Mouse (Mus musculus) CH12.LX (cell line): ENCODE data around the gene Endou.

Experiments
- BHLHE40 ChIP-seq: IDR thresholded peaks from 2 replicates; pipeline ENCODE4 v1.6.1; 2011; ENCODE audit warnings: mild to moderate bottlenecking, low read depth, low read length, improper control_type of control experiment
- CTCF ChIP-seq, 2 experiments: IDR thresholded peaks in 1 of 2; conservative IDR thresholded peaks in 1 of 2; 2 replicates each; pipeline ENCODE4 v1.5.1; 2011 to 2012; ENCODE audit warnings: low read depth in 2 of 2, low read length in 2 of 2, improper control_type of control experiment in 1 of 2, inconsistent platforms in 1 of 2, mild to moderate bottlenecking in 1 of 2, moderate library complexity in 1 of 2
- E2F4 ChIP-seq: IDR thresholded peaks from 2 replicates; pipeline ENCODE4 v1.6.1; 2011; ENCODE audit warnings: low read depth, low read length, improper control_type of control experiment; ENCODE audit not compliant: insufficient replicate concordance
- EP300 ChIP-seq: IDR thresholded peaks from 2 replicates; pipeline ENCODE4 v1.6.1; 2011; ENCODE audit warnings: low read length, improper control_type of control experiment
- NRF1 ChIP-seq: IDR thresholded peaks from 2 replicates; pipeline ENCODE4 v1.6.1; 2014; ENCODE audit warnings: low read depth, mild to moderate bottlenecking, inconsistent platforms, low read length, improper control_type of control experiment, moderate library complexity
- PAX5 ChIP-seq: IDR thresholded peaks from 2 replicates; pipeline ENCODE4 v1.6.1; 2012; ENCODE audit warnings: low read length, inconsistent platforms, mixed read lengths
- POLR2A ChIP-seq: IDR thresholded peaks from 2 replicates; pipeline ENCODE4 v1.6.1; 2011; ENCODE audit warnings: low read depth, mild to moderate bottlenecking, improper control_type of control experiment, low read length
- POLR2AphosphoS2 ChIP-seq: IDR thresholded peaks from 2 replicates; pipeline ENCODE4 v1.6.1; 2011; ENCODE audit warnings: low read depth, low read length, improper control_type of control experiment
- SIN3A ChIP-seq: IDR thresholded peaks from 2 replicates; pipeline ENCODE4 v1.6.1; 2012; ENCODE audit warnings: low read length, improper control_type of control experiment, inconsistent platforms
- SMC3 ChIP-seq: IDR thresholded peaks from 2 replicates; pipeline ENCODE4 v1.6.1; 2011; ENCODE audit warnings: low read depth, low read length, improper control_type of control experiment
- USF1 ChIP-seq: IDR thresholded peaks from 2 replicates; pipeline ENCODE4 v1.6.1; 2014; ENCODE audit warnings: low read depth, mild to moderate bottlenecking, inconsistent platforms, low read length, improper control_type of control experiment
- ZKSCAN1 ChIP-seq: IDR thresholded peaks from 2 replicates; pipeline ENCODE4 v1.6.1; 2012; ENCODE audit warnings: low read depth, inconsistent platforms, low read length, improper control_type of control experiment, borderline replicate concordance

- TF ChIP-seq USF1 (no peak), CTCF (conservative IDR thresholded peaks at IDR 0.05 in 1 of 2, IDR thresholded peaks at IDR 0.05 in 1 of 2; ENCODE audit: low read depth in 2 of 2, low read length in 2 of 2) (no peak), SIN3A (no peak), E2F4 (no peak), BHLHE40 (no peak), POLR2A (no peak), EP300 (no peak), PAX5 (no peak), POLR2AphosphoS2 (no peak), ZKSCAN1 (no peak), NRF1 (no peak), SMC3 (no peak)
Observed at GRCm38 (mm10) chr15:97731111-97731510, at the start of gene Endou.
